Mouse (Mus musculus) B cell, adult 62 days (primary cell): ENCODE measurements around the gene Ube3b. TPM values are rescaled to one million over a fixed set of nuclear protein-coding genes. Genes with fewer than 3 reads are reported as not detected.

Source experiments
- total RNA-seq: library from RNA; stranded (reverse); gene quantifications from 4 replicates; pipeline ENCODE4 v1.2.4, GENCODE M21; 2023

Ube3b gene
- 53.2 to 67.7 TPM (median 56.7 TPM) in 4 replicates for total RNA-seq

DNA sequence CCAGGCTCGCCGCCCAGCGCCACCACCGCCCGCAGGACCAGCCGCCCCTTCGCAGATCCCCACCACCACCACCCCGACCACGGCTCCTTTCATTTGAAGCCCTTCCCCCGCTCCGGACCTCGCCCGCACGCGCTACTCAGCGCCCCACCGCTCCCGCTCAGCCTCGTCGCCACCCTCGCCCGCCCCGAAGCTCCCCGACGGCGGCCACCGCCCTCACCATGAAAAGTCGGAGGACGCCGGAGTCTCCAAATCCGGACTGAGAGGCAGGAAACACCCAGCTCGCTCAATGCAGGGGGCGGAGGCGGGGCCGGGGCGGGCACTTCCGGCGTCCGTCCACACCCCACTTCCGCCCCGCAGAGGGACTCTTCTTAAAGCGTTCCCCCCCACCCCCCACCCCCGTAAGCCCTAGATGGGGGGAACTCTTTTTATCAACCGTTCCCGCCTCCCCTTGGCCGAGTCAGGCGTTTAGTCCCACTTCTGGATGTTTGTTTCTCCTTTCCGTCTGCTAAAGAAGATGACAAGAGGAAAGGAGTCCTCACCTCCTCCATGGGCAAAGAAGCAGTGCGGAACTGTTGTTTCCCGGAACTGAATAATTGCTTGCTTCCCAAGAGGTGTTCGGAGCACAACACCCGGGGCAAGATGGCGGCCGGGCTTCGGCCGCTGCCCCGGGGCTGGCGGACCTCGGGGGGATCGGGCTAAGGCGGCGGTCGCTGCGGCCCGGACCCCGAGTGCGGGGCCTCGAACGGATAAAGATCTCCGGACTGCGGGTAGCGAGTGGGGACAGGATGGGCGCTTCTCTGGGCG lies at the start of gene Ube3b, which contains the start of gene Kctd10:
Gene Ube3b (plus strand): TSS at position 399 of the 804 bp plus-strand sequence.
Gene Kctd10 (minus strand): TSS at position 300 of the 804 bp plus-strand sequence.

DNA sequence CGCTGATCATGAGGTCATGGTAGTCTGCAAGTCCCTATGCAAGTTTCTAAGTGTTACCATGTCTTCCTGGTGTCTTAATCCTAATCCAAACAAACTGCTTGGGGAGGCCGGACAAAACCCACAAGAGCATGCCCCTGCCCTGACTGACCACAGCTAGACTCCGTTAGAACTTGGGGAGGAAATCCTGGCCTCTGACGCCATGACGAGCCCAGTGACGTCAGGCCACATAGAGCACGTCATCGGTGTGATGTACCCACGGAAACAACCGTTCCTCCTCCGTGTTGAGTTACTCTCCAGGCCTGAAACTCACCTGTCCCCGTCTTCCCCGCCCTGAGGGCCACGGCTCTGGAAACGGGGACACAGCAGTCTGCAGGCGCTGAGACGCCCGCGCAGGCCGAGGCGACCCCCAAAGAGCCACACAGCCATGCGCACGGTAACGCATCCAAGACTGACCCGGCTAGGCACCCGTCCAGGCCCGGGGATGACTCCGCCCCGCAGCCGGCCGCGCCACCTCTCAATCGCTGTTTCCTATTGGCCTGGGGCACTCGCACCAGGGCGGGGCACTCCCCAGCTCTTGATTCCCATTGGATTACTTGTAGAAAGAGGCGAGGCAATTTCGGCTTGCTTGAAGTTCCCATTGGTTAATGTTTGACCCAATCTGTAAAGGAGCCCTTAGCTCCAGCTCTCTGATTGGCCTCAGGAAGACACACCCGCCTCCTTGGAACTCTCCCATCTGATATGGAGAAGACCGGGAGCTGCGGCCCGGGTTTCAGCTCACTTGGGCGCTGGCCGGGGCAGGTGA lies 63.4 kb downstream of the Ube3b start, which contains the start of the genes Mmab and Mvk:
Gene Mmab (minus strand): TSS at position 495 of the 802 bp plus-strand sequence.
Gene Mvk (plus strand): TSS at position 704 of the 802 bp plus-strand sequence.

Other genes with a start within 250 kb of the Ube3b start
- gene Acacb, start 234.1 kb upstream of the Ube3b start, total RNA-seq = 2.9 to 5.2 TPM (median 4.7 TPM) in 4 replicates
- not detected in 4 replicates for gene Foxn4, start 106.8 kb upstream of the Ube3b start, total RNA-seq
- 23.2 to 27.8 TPM (median 25.0 TPM) in 4 replicates for gene Myo1h, start 91.4 kb upstream of the Ube3b start, total RNA-seq
- 72.8 to 82.9 TPM (median 79.2 TPM) in 4 replicates for gene Kctd10, start 99 bp upstream of the Ube3b start, total RNA-seq
- gene Mmab, start 63.5 kb downstream of the Ube3b start, total RNA-seq = 7.1 to 9.7 TPM (median 7.9 TPM) in 4 replicates
- 7.4 to 12.0 TPM (median 10.3 TPM) in 4 replicates for gene Mvk, start 63.7 kb downstream of the Ube3b start, total RNA-seq
- gene Fam222a, start 187.4 kb downstream of the Ube3b start, total RNA-seq = 8.1 to 12.4 TPM (median 9.7 TPM) in 4 replicates